Mouse (Mus musculus) lung, postnatal 4 days (tissue): ENCODE measurements around the gene Fkrp.

Source experiments
- DNase-seq, 2 experiments: peaks; one replicate each; pipeline ENCODE4 v3.0.0; 2021

The Fkrp gene

GRCm38 (mm10) chr7:16827274-16827673 is 10.7 kb upstream of the Fkrp start:
- DNase-seq: no peak

GRCm38 (mm10) chr7:16826571-16826970 is 10.0 kb upstream of the Fkrp start:
- no peak for DNase-seq

- DNase-seq: peak in 1 of 2 experiments; percentile 66
These were observed 9.3 kb upstream of the Fkrp start for GRCm38 (mm10) chr7:16825785-16826184.

- DNase-seq: no peak
These were observed 7.2 kb upstream of the Fkrp start for GRCm38 (mm10) chr7:16823734-16824133.

GRCm38 (mm10) chr7:16821669-16822101 is 5.2 kb upstream of the Fkrp start:
- no peak for DNase-seq

- no peak for DNase-seq
These were observed 4.6 kb upstream of the Fkrp start for GRCm38 (mm10) chr7:16821091-16821490.

- DNase-seq: no peak
These were observed 3.8 kb upstream of the Fkrp start for GRCm38 (mm10) chr7:16820271-16820763.

GRCm38 (mm10) chr7:16819794-16820193 is 3.3 kb upstream of the Fkrp start:
- no peak for DNase-seq

GRCm38 (mm10) chr7:16817693-16818092 is 1.2 kb upstream of the Fkrp start:
- DNase-seq: no peak

- DNase-seq: peak; percentile 83 to 90
These were observed 456 bp downstream of the Fkrp start for GRCm38 (mm10) chr7:16816078-16816474.

GRCm38 (mm10) chr7:16815351-16815941 is 1.1 kb downstream of the Fkrp start, which contains the start of gene Strn4:
Strn4 (plus strand) TSS chr7:16815889.
- no peak for DNase-seq

GRCm38 (mm10) chr7:16812505-16812904 is 4.0 kb downstream of the Fkrp start:
- DNase-seq: no peak

- DNase-seq: no peak
These were observed 4.9 kb downstream of the Fkrp start for GRCm38 (mm10) chr7:16811649-16812070.

GRCm38 (mm10) chr7:16810920-16811648 is 5.4 kb downstream of the Fkrp start:
- peak; percentile 40 to 59 for DNase-seq

GRCm38 (mm10) chr7:16810399-16810919 is 6.1 kb downstream of the Fkrp start:
- no peak for DNase-seq

GRCm38 (mm10) chr7:16809739-16810138 is 6.8 kb downstream of the Fkrp start:
- peak; percentile 71 to 82 for DNase-seq

- DNase-seq: peak in 1 of 2 experiments; percentile 42
These were observed 7.9 kb downstream of the Fkrp start for GRCm38 (mm10) chr7:16808647-16809046.

- DNase-seq: no peak
These were observed 8.6 kb downstream of the Fkrp start for GRCm38 (mm10) chr7:16807936-16808335.

- no peak for DNase-seq
These were observed 12.0 kb downstream of the Fkrp start for GRCm38 (mm10) chr7:16804409-16805028.

- no peak for DNase-seq
These were observed 21.6 kb downstream of the Fkrp start for GRCm38 (mm10) chr7:16794886-16795285.

GRCm38 (mm10) chr7:16793010-16793725 is 23.4 kb downstream of the Fkrp start:
- DNase-seq: peak; percentile 46 to 77

- peak; percentile 76 to 91 for DNase-seq
These were observed 24.2 kb downstream of the Fkrp start for GRCm38 (mm10) chr7:16792316-16792715.
